Mouse (Mus musculus) retina, postnatal 1 day (tissue): ENCODE results near the gene Prpf4b.
"Not testable (repeated sequence)": the region's sequence is repeated elsewhere in the genome, so short reads cannot be mapped to it uniquely, and the experiment has no call there.

Experiments
- DNase-seq: peaks from one replicate; pipeline ENCODE4 v3.0.0-alpha.2; 2012

Gene Prpf4b

GRCm38 (mm10) chr13:34875166-34875710 is at the start of gene Prpf4b:
Gene Prpf4b, plus strand, starts transcription at chr13:34875302.
- peak; percentile 95 for DNase-seq

- no peak for DNase-seq
Observed at GRCm38 (mm10) chr13:34826760-34827690, 48.1 kb upstream of the Prpf4b start.

GRCm38 (mm10) chr13:34827988-34828882 is 46.9 kb upstream of the Prpf4b start:
- DNase-seq, result no peak

GRCm38 (mm10) chr13:34842851-34843250 is 32.3 kb upstream of the Prpf4b start:
- no peak for DNase-seq

GRCm38 (mm10) chr13:34850759-34851158 is 24.3 kb upstream of the Prpf4b start:
- no peak for DNase-seq

- DNase-seq, result no peak
Observed at GRCm38 (mm10) chr13:34851191-34851784, 23.8 kb upstream of the Prpf4b start.

- DNase-seq, result peak; percentile 63
Observed at GRCm38 (mm10) chr13:34857526-34857925, 17.6 kb upstream of the Prpf4b start.

- no peak for DNase-seq
Observed at GRCm38 (mm10) chr13:34859406-34859805, 15.7 kb upstream of the Prpf4b start.

GRCm38 (mm10) chr13:34861166-34861565 is 13.9 kb upstream of the Prpf4b start:
- not testable (repeated sequence) for DNase-seq

GRCm38 (mm10) chr13:34864420-34865169 is 10.5 kb upstream of the Prpf4b start:
- DNase-seq, result peak; percentile 85

GRCm38 (mm10) chr13:34873801-34874681 is 1.1 kb upstream of the Prpf4b start:
- DNase-seq, result peak; percentile 97

- DNase-seq, result not testable (repeated sequence)
Observed at GRCm38 (mm10) chr13:34874736-34875135, 366 bp upstream of the Prpf4b start.

GRCm38 (mm10) chr13:34875741-34876445 is 791 bp downstream of the Prpf4b start:
- no peak for DNase-seq

GRCm38 (mm10) chr13:34876481-34876880 is 1.4 kb downstream of the Prpf4b start:
- no peak for DNase-seq

- DNase-seq, result peak; percentile 72
Observed at GRCm38 (mm10) chr13:34892871-34893270, 17.8 kb downstream of the Prpf4b start.

GRCm38 (mm10) chr13:34914614-34915013 is 39.5 kb downstream of the Prpf4b start:
- no peak for DNase-seq

GRCm38 (mm10) chr13:34916520-34917167 is 41.5 kb downstream of the Prpf4b start:
- DNase-seq, result peak; percentile 50

GRCm38 (mm10) chr13:34924210-34924609 is 49.1 kb downstream of the Prpf4b start, which contains the start of the genes Fam217a and 4933417A18Rik:
Gene Fam217a, minus strand, starts transcription at chr13:34924310.
Gene 4933417A18Rik, plus strand, starts transcription at chr13:34924409.
- no peak for DNase-seq

- DNase-seq, result no peak
Observed at GRCm38 (mm10) chr13:34934931-34935644, 60.0 kb downstream of the Prpf4b start.
